Mouse (Mus musculus) thymus, adult 2 months (tissue): ENCODE measurements at regions not wholly inside any gene's neighbourhood (a gene's known extent, or its start where the extent isn't known, plus 50 kb on each side); places are given as distances from the start of the nearest gene placed in this dataset.

Experiments used
- CTCF ChIP-seq: fragments of 200-500 bp; IDR thresholded peaks from 2 replicates; pipeline ENCODE4 v1.5.1; 2012; ENCODE audit warnings: mild to moderate bottlenecking, control low read depth, low read length, moderate library complexity, borderline replicate concordance; ENCODE audit not compliant: control insufficient read depth, poor library complexity, insufficient read depth; ENCODE audit errors: extremely low read depth
- POLR2A ChIP-seq: fragments of 200-500 bp; IDR thresholded peaks from 2 replicates; pipeline ENCODE4 v1.6.1; 2012; ENCODE audit warnings: mild to moderate bottlenecking, low read length, control low read depth, moderate library complexity; ENCODE audit not compliant: control insufficient read depth, poor library complexity, insufficient read depth; ENCODE audit errors: extremely low read depth

GRCm38 (mm10) chr1:193784966-193785365 is 414.9 kb upstream of the Camk1g start:
- TF ChIP-seq POLR2A (no peak), CTCF (no peak)
